Mouse (Mus musculus) liver, embryonic 11.5 days (tissue): ENCODE data around the gene Serpina3m. TPM values are rescaled to one million over a fixed set of nuclear protein-coding genes. Genes with fewer than 3 reads are reported as not detected.
"Not testable (repeated sequence)": the region's sequence is repeated elsewhere in the genome, so short reads cannot be mapped to it uniquely, and the experiment has no call there.

Experiments
- ATAC-seq: fragments of 200-750 bp; cut with Nextera tagmentation; replicated peaks from 2 replicates; pipeline ENCODE4 v1.8.0; 2017; ENCODE audit warnings: moderate number of reproducible peaks, mild to moderate bottlenecking, moderate TSS enrichment, moderate library complexity; ENCODE audit not compliant: low FRiP score
- DNase-seq: peaks from one replicate; pipeline ENCODE4 v3.0.0-alpha.2; 2017; ENCODE audit warnings: low spot score
- H3K27ac ChIP-seq: fragments of 300-500 bp; sonication (generic); 2 replicates; pipeline ENCODE4 v1.5.1; 2014; ENCODE audit warnings: mild to moderate bottlenecking, low read depth, low read length, control low read depth
- H3K27me3 ChIP-seq: fragments of 300-500 bp; sonication (generic); replicated peaks from 2 replicates; pipeline ENCODE4 v1.6.1; 2014; ENCODE audit warnings: low read length, mixed read lengths; ENCODE audit not compliant: control insufficient read depth, insufficient read depth
- H3K36me3 ChIP-seq: fragments of 300-500 bp; sonication (generic); 2 replicates; pipeline ENCODE4 v1.6.1; 2014; ENCODE audit warnings: mild to moderate bottlenecking, low read length, moderate library complexity, mixed read lengths; ENCODE audit not compliant: control insufficient read depth, insufficient read depth
- H3K4me1 ChIP-seq: fragments of 300-500 bp; sonication (generic); replicated peaks from 2 replicates; pipeline ENCODE4 v1.6.1; 2014; ENCODE audit warnings: low read length, mixed read lengths; ENCODE audit not compliant: control insufficient read depth, insufficient read depth
- H3K4me2 ChIP-seq: fragments of 300-500 bp; sonication (generic); 2 replicates; pipeline ENCODE4 v1.6.1; 2014; ENCODE audit warnings: mild to moderate bottlenecking, control low read depth, moderate library complexity
- H3K4me3 ChIP-seq: fragments of 300-500 bp; sonication (generic); 2 replicates; pipeline ENCODE4 v1.5.1; 2014; ENCODE audit warnings: low read depth, low read length, control low read depth
- H3K9ac ChIP-seq: fragments of 300-500 bp; sonication (generic); 2 replicates; pipeline ENCODE4 v1.6.1; 2014; ENCODE audit warnings: low read depth, low read length, control low read depth
- H3K9me3 ChIP-seq: fragments of 300-500 bp; sonication (generic); 2 replicates; pipeline ENCODE4 v1.6.1; 2016; ENCODE audit warnings: low read length, inconsistent platforms, mixed read lengths; ENCODE audit not compliant: control insufficient read depth
- WGBS: fragments of 180-500 bp; shearing (Covaris S2); extraction: QIAGEN DNeasy Blood & Tissue Kit; methylation state at CpG from one replicate; pipeline ENCODE4 v1.1.7; 2014; 5-methylcytosine and 5-hydroxymethylcytosine counted together
- polyA plus RNA-seq: library from polyadenylated mRNA; unstranded; fragments of >200 nt; fragmentation: Nextera tagmentation; extraction: Ambion mirVana; gene quantifications from 2 replicates; pipeline ENCODE4 v1.2.1, GENCODE M21; 2014

Gene Serpina3m
- polyA plus RNA-seq, 1 experiment from 2014 or later: not detected

DNA sequence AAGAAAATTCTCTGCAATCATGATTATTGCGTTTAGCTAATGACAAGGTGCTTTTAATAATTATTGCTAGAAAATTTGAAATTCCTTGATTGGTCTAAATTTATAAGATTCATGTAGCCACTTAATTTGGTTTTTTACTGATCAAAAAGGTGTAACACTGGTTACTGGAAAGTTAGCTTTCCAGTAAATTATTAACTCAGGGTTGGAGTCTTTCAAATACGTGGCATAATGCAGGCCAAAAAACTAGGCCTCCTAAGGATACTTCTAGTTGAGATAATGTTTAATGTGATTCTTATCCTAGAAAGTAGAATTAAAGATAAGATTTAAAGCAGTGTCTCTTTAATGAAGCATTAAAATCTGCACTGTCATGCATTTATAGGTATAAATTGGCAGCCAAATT lies 40.1 kb downstream of the Serpina3m start:
- not testable (repeated sequence) for H3K36me3 ChIP-seq, ATAC-seq, H3K27me3 ChIP-seq, H3K4me3 ChIP-seq, H3K27ac ChIP-seq, H3K4me2 ChIP-seq, DNase-seq, H3K4me1 ChIP-seq, H3K9me3 ChIP-seq, H3K9ac ChIP-seq
- 70% methylated on average over 2 of the region's 2 CpGs for WGBS

DNA sequence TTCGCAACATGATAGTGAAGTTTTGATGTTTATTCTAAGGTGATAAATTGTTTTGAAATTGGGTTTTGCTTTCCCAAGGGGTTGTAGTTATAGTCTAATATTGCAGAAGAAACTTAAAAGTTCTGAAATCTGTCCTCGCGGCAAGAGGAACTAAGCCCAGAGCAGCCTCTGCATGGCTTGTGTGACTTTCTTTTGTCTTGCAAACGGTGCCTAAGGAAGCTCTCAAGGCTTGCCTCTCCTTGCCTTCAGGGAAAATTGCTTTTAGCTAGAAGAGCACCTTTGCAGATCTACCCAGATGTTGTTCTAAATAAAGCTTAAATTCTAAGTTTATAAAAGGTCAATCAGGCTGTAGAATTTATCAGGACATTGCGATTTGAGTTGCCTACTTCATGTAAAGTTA lies 40.5 kb downstream of the Serpina3m start:
- not testable (repeated sequence) for ATAC-seq, H3K9me3 ChIP-seq, H3K36me3 ChIP-seq, H3K4me3 ChIP-seq, H3K27ac ChIP-seq, H3K9ac ChIP-seq, H3K4me1 ChIP-seq, DNase-seq, H3K27me3 ChIP-seq, H3K4me2 ChIP-seq
- WGBS: 60% methylated on average over 5 of the region's 5 CpGs

GRCm38 (mm10) chr12:104379856-104380255 lies 41.6 kb downstream of the Serpina3m start:
- DNase-seq (no peak), ATAC-seq (no peak)
- Histone ChIP-seq H3K4me3 (no peak overlapping the region), H3K9me3 (no peaks in the 10 kb centered on the region), H3K9ac (no peak overlapping the region), H3K27me3 (no peaks in the 10 kb centered on the region), H3K36me3 (no peaks in the 10 kb centered on the region), H3K27ac (no peak overlapping the region), H3K4me1 (no peaks in the 10 kb centered on the region), H3K4me2 (no peak overlapping the region)
- WGBS: 92% methylated on average over 11 of the region's 11 CpGs

DNA sequence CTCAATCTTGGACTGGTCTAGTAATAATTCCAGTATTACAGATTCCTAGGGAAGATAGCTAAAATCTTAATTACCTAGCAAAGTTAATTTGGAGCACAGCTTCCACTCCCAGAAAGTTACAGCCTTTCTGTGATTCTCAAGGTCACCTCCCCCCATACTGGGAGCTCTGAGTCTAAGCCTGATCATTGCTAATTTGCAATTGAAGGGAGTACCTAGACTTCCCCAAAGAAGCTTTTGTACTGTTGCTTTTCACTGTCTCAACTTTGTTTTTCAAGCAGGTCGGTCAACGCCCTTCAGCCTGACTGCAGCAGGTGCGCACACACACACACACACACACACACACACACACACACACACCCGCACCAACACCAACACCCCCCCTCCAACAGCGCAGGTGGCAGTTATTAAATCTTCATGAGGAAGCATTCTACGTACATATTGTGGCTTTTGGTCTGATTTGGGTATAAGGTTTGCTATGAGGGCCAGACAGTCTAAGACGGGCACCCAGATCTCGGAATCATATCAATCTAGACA lies 42.9 kb downstream of the Serpina3m start:
- not testable (repeated sequence) for ATAC-seq, H3K4me2 ChIP-seq, DNase-seq, H3K27ac ChIP-seq, H3K36me3 ChIP-seq, H3K27me3 ChIP-seq, H3K4me3 ChIP-seq, H3K9me3 ChIP-seq, H3K4me1 ChIP-seq, H3K9ac ChIP-seq
- 89% methylated on average over 8 of the region's 8 CpGs for WGBS

- H3K4me3 ChIP-seq, H3K36me3 ChIP-seq, H3K9me3 ChIP-seq, H3K27me3 ChIP-seq, H3K9ac ChIP-seq, H3K4me1 ChIP-seq, H3K4me2 ChIP-seq, H3K27ac ChIP-seq, DNase-seq, ATAC-seq: not testable (repeated sequence)
Observed at GRCm38 (mm10) chr12:104385987-104386386, 47.7 kb downstream of the Serpina3m start.

- WGBS: 48% methylated on average over 2 of the region's 2 CpGs
- H3K9me3 ChIP-seq, H3K9ac ChIP-seq, H3K36me3 ChIP-seq, H3K27ac ChIP-seq, H3K4me1 ChIP-seq, H3K4me2 ChIP-seq, ATAC-seq, H3K4me3 ChIP-seq, H3K27me3 ChIP-seq, DNase-seq: not testable (repeated sequence)
Observed at GRCm38 (mm10) chr12:104386878-104387277, 48.6 kb downstream of the Serpina3m start.

DNA sequence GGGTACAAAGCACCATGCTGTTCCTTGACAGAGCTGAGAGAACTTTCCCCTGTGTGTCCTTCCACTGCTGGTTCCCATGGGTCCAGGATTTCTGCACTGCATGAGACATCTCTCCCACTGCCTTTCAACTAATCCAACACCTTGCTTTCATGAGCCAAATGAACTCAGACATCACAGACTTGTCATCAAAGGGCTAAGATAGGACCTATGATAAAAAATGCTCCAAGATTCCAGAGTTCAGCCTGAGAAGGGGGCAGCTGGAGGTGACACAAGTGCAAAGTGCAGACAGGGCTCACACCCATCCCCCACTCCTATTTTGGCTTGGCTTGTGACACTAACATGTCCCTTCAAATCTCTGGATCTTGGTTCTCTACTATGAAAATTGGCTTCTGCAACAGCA lies 50.2 kb downstream of the Serpina3m start:
- no peaks in the 10 kb centered on the region for H3K4me1 ChIP-seq
- no peaks in the 10 kb centered on the region for H3K36me3 ChIP-seq
- no peaks in the 10 kb centered on the region for H3K9me3 ChIP-seq
- H3K4me3 ChIP-seq: no peak overlapping the region
- H3K27ac ChIP-seq: no peak overlapping the region
- DNase-seq: no peak
- H3K9ac ChIP-seq: no peak overlapping the region
- H3K4me2 ChIP-seq: no peak overlapping the region
- H3K27me3 ChIP-seq: no peaks in the 10 kb centered on the region
- ATAC-seq: no peak

GRCm38 (mm10) chr12:104391057-104391456 lies 52.8 kb downstream of the Serpina3m start:
- not testable (repeated sequence) for H3K27ac ChIP-seq, H3K4me3 ChIP-seq, ATAC-seq, H3K9ac ChIP-seq, H3K4me1 ChIP-seq, H3K9me3 ChIP-seq, H3K36me3 ChIP-seq, DNase-seq, H3K27me3 ChIP-seq, H3K4me2 ChIP-seq
- 47% methylated on average over 2 of the region's 2 CpGs for WGBS

DNA sequence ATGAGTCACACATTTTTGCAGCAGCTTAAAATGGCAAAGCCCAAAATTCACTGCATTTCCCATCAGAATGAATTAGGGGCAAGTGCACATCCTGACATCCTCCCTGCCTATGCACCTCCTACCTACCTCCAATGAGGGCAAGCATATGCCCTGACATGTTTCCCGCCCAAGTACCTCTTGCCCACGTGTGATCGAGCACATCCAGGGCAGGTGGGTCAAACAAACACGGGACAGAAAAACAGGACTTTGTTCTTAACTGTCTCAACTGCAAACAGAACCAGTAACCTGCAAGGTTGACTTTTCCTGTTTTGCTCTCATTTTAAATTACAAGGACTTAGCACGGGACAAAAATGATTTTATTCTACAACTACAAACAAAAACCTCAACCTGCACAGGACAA lies 65.7 kb downstream of the Serpina3m start:
- Histone ChIP-seq H3K4me3 (no peak overlapping the region), H3K27me3 (no peaks in the 10 kb centered on the region), H3K36me3 (no peaks in the 10 kb centered on the region), H3K27ac (no peak overlapping the region), H3K9ac (no peak overlapping the region), H3K4me1 (no peaks in the 10 kb centered on the region), H3K9me3 (no peaks in the 10 kb centered on the region), H3K4me2 (no peak overlapping the region)
- 66% methylated on average over 5 of the region's 5 CpGs for WGBS
- no peak for ATAC-seq
- no peak for DNase-seq
